Mouse (Mus musculus): Measurements from ENCODE around the gene Gm10337. TPM values are rescaled to one million over a fixed set of nuclear protein-coding genes. Genes with fewer than 3 reads are reported as not detected.

Gm10337 gene
- polyA plus RNA-seq, 1 experiment from 2014 or later, result not detected

DNA sequence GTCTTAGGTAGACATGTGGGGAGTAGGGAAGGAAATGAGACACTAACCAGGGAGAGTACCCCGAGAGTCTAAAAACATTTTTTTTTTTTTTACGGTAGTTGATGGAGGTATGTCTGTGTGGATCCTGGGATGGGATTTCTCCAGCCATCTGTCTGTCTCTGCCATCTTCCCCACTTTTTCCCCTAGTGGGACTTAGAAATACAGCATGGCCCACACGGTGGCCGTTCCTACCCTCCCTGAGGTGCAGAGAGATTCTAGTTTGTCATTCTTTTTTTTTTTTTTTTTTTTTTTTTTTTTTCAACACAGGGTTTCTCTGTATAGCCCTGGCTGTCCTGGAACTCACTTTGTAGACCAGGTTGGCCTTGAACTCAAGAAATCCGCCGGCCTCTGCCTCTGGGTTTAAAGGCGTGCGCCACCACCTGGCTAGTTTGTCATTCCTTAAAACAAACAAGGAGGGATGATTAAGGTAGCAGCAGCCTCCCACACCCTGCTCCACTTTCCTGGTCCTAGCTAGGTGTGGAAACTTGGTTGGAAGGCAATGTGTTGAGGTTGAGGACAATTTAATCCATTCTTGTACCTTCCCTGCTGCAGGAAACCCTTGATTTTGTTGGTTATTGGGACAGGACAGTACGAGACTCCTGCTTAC is 42.0 kb upstream of the Gm10337 start:
- H3K4me1 ChIP-seq (ENCODE audit: control insufficient read depth, insufficient read depth, low read length), result 0 out of 2 replicates have a peak, but pooled peaks cover 8% of the 10 kb centered on the region
- H3K9me3 ChIP-seq (ENCODE audit: control insufficient read depth, low read length), result no peaks in the 10 kb centered on the region
- no peak overlapping the region for H3K4me3 ChIP-seq (ENCODE audit: low read depth, low read length)
- H3K9ac ChIP-seq (replicated peaks; ENCODE audit: low read depth, low read length), result no peak overlapping the region
- H3K36me3 ChIP-seq (ENCODE audit: control insufficient read depth, insufficient read depth, low read length), result peaks cover 3% of the 10 kb centered on the region; the same call in 1 of the 2 replicates
- no peak overlapping the region for H3K27ac ChIP-seq (ENCODE audit: low read depth, low read length)
- ATAC-seq (ENCODE audit: low read depth), result no peak
- H3K4me2 ChIP-seq (ENCODE audit: low read depth, low read length), result no peak overlapping the region
- no peaks in the 10 kb centered on the region for H3K27me3 ChIP-seq (ENCODE audit: control insufficient read depth, insufficient read depth, low read length)
- WGBS, result 84% methylated on average over 9 of the region's 9 CpGs

DNA sequence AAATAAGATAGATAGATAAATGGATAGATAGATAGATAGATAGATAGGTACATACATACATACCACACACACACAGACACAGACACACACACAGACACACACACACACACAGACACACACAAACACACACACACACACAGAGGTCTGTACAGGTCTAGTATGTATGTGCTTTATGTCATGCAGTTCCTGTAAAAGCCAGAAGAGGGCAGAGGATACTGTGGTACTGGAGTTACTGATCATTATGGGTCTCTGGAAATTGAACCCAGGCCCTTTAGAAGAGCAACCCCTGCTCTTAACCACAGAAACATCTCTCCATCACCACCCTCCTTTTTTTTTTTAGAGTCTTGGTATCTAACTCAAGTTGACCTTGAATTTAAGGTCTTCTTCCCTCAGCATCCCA is 39.9 kb upstream of the Gm10337 start:
- H3K4me2 ChIP-seq (ENCODE audit: low read depth, low read length), result no peak overlapping the region
- no peak overlapping the region for H3K9ac ChIP-seq (replicated peaks; ENCODE audit: low read depth, low read length)
- no peak overlapping the region for H3K27ac ChIP-seq (ENCODE audit: low read depth, low read length)
- H3K4me3 ChIP-seq (ENCODE audit: low read depth, low read length), result no peak overlapping the region
- no peak for ATAC-seq (ENCODE audit: low read depth)
- H3K9me3 ChIP-seq (ENCODE audit: control insufficient read depth, low read length), result no peaks in the 10 kb centered on the region
- H3K36me3 ChIP-seq (ENCODE audit: control insufficient read depth, insufficient read depth, low read length), result peaks cover 3% of the 10 kb centered on the region; the same call in 1 of the 2 replicates
- H3K27me3 ChIP-seq (ENCODE audit: control insufficient read depth, insufficient read depth, low read length), result no peaks in the 10 kb centered on the region
- 0 out of 2 replicates have a peak, but pooled peaks cover 8% of the 10 kb centered on the region for H3K4me1 ChIP-seq (ENCODE audit: control insufficient read depth, insufficient read depth, low read length)

DNA sequence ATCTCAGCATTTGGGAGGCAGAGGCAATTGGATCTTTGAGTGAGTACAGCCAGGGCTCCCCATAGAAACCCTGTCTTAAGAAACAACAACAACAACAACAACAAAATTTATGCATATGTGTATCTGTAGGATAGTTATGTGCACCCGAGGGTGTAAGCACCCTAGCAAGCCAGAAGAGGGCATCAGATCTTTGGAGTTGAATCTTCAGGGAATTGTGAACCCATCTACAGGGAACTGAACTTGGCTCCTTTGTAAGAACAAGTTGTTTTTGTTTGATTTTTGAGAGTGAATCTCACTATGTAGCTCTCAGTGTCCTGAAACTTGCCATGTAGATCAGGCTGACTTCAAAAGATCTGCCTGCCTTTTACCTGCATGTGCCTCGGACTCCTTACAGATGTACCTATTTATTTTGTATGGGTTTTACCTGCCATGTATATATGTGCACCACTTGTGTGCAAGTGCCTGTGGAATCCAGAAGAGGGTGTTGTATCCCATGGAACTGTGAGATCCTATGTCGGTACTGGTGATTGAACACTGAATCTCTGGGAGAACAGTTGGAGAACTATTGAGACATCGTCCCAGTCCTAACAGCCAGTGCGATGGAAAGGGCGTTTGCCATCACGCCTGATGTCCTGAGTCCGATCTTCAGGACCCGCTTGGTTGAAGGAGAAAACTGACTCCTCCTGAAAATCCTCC is 34.7 kb upstream of the Gm10337 start:
- 96% methylated on average over 9 of the region's 9 CpGs for WGBS
- no peak overlapping the region for H3K4me3 ChIP-seq (ENCODE audit: low read depth, low read length)
- no peaks in the 10 kb centered on the region for H3K27me3 ChIP-seq (ENCODE audit: control insufficient read depth, insufficient read depth, low read length)
- no peak overlapping the region for H3K27ac ChIP-seq (ENCODE audit: low read depth, low read length)
- H3K9me3 ChIP-seq (ENCODE audit: control insufficient read depth, low read length), result no peaks in the 10 kb centered on the region
- no peak for ATAC-seq (ENCODE audit: low read depth)
- H3K4me1 ChIP-seq (ENCODE audit: control insufficient read depth, insufficient read depth, low read length), result peaks cover 6% of the 10 kb centered on the region
- H3K4me2 ChIP-seq (ENCODE audit: low read depth, low read length), result no peak overlapping the region
- no peaks in the 10 kb centered on the region for H3K36me3 ChIP-seq (ENCODE audit: control insufficient read depth, insufficient read depth, low read length)
- no peak overlapping the region for H3K9ac ChIP-seq (replicated peaks; ENCODE audit: low read depth, low read length)

DNA sequence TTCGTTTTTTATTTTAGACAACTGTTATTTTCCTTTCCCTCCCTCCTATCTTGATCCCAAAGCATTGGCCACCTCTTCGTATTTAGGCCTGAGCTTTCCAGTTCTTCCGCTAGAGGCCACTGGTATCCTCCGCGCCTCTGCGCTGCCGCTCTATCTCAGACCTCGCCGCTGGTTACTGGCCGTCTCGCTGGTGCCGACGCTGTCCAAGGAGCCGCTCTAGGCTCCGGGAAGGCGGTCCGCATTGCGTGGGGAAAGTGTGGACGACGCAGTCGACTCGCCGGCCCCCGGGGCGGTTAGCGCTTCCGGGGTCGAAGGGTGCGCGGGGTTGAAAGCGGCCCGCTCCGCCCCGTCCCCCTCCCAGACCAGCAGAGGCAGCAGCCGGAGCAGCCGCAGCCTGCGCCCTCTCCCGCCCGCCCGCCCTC is 33.3 kb upstream of the Gm10337 start, which contains the start of gene Pcbp2:
Pcbp2 (plus strand) TSS at position 357 of the 422 bp plus-strand sequence.
- peak within 1 kb of the TSS; percentile 65 for H3K4me2 ChIP-seq (ENCODE audit: low read depth, low read length)
- H3K4me3 ChIP-seq (ENCODE audit: low read depth, low read length), result peak within 1 kb of the TSS; percentile 81
- no peaks in the 10 kb centered on the region for H3K27me3 ChIP-seq (ENCODE audit: control insufficient read depth, insufficient read depth, low read length)
- 1% methylated on average over 33 of the region's 40 CpGs for WGBS
- peaks cover 9% of the 10 kb centered on the region; the same call in 1 of the 2 replicates for H3K36me3 ChIP-seq (ENCODE audit: control insufficient read depth, insufficient read depth, low read length)
- peak within 1 kb of the TSS; percentile 93 for H3K27ac ChIP-seq (ENCODE audit: low read depth, low read length)
- peak; percentile 99 for ATAC-seq (ENCODE audit: low read depth)
- H3K9me3 ChIP-seq (ENCODE audit: control insufficient read depth, low read length), result no peaks in the 10 kb centered on the region
- H3K4me1 ChIP-seq (ENCODE audit: control insufficient read depth, insufficient read depth, low read length), result peaks cover 6% of the 10 kb centered on the region
- H3K9ac ChIP-seq (replicated peaks; ENCODE audit: low read depth, low read length), result peak within 1 kb of the TSS; percentile 90

DNA sequence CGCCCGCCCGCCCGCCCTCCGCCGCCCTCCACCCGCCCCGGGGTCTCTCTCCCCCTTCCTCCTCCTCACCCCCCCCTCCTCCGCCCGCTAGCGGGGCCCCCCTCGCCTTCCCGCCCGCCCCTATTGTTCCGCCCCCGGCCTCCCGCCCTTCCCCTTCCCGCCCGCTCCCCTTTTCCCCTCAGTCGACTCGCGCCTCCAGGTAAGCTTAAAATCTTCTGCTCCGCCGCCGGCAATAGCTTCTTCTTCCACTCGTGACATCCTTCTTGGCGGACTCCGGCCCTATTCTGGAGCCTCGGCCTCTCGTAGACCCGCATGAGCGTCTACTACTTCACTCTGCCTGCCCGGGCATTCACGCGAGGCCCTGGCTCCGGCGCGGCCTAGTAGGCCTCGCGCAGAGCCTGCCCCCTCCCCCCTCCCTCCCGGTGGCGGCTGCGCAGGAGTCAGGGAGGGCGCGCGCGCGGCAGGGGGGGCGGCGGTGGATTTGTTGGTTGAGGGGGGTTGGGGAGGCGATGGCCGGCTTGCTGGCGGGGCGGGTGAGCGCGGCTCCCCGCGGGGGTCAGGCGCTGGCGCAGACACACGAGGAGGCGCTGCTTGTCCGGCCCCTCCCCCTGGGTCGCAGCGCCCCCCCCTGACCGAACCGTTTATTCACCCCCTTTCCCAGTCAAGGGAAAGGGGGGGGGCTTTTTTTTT is 32.8 kb upstream of the Gm10337 start:
- Histone ChIP-seq H3K36me3 (ENCODE audit: control insufficient read depth, insufficient read depth, low read length) (peaks cover 14% of the 10 kb centered on the region; the same call in 1 of the 2 replicates), H3K4me3 (ENCODE audit: low read depth, low read length) (peak overlapping the region; percentile 81), H3K4me1 (ENCODE audit: control insufficient read depth, insufficient read depth, low read length) (peaks cover 6% of the 10 kb centered on the region), H3K9me3 (ENCODE audit: control insufficient read depth, low read length) (no peaks in the 10 kb centered on the region), H3K27me3 (ENCODE audit: control insufficient read depth, insufficient read depth, low read length) (no peaks in the 10 kb centered on the region), H3K27ac (ENCODE audit: low read depth, low read length) (peak overlapping the region; percentile 93), H3K9ac (replicated peaks; ENCODE audit: low read depth, low read length) (peak overlapping the region; percentile 90), H3K4me2 (ENCODE audit: low read depth, low read length) (peak overlapping the region; percentile 65)
- peak; percentile 67 for ATAC-seq (ENCODE audit: low read depth)
- 0% methylated on average over 37 of the region's 67 CpGs for WGBS

DNA sequence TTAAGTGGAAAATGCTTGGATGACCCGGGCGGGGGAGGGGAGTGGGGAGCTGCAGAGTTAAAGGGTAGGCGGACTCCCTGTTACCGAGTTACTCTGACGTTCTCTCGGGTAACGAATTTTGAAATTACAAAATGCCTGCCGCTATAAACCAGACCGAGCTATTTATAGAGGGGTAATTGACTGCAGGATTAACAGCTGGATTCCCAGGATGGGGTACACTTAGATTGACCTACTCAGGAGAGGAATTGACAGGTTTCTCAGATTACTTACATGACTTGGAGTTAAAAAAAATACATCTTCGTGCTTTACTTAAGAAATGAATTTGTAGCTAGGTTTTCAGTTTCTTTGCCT is 32.3 kb upstream of the Gm10337 start:
- ATAC-seq (ENCODE audit: low read depth), result no peak
- H3K4me2 ChIP-seq (ENCODE audit: low read depth, low read length), result peak overlapping the region; percentile 65
- peak overlapping the region; percentile 93 for H3K27ac ChIP-seq (ENCODE audit: low read depth, low read length)
- H3K4me3 ChIP-seq (ENCODE audit: low read depth, low read length), result peak overlapping the region; percentile 81
- WGBS, result 1% methylated on average over 10 of the region's 10 CpGs
- H3K36me3 ChIP-seq (ENCODE audit: control insufficient read depth, insufficient read depth, low read length), result peaks cover 19% of the 10 kb centered on the region; the same call in 1 of the 2 replicates
- H3K9me3 ChIP-seq (ENCODE audit: control insufficient read depth, low read length), result no peaks in the 10 kb centered on the region
- H3K4me1 ChIP-seq (ENCODE audit: control insufficient read depth, insufficient read depth, low read length), result peaks cover 6% of the 10 kb centered on the region
- no peaks in the 10 kb centered on the region for H3K27me3 ChIP-seq (ENCODE audit: control insufficient read depth, insufficient read depth, low read length)
- H3K9ac ChIP-seq (replicated peaks; ENCODE audit: low read depth, low read length), result peak overlapping the region; percentile 90

DNA sequence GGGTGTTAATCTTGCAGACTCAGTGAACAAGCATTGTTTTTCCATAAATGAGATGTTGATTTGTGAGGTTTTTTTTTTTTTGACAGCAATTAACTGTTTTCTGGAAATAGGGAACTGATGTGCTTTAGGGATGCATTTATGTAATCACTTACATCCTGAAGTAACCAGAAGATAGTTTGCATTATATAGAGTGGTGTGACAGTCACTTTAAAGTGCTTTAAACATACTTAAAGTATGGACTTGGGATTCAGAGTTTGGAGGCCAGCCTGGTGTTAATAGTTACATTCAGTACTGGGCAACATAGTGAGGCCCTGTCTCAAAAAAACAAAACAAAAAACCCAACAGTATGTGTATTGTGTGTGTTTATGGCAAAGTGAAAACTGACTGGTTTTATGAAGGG is 31.8 kb upstream of the Gm10337 start:
- no peak for ATAC-seq (ENCODE audit: low read depth)
- Histone ChIP-seq H3K4me1 (ENCODE audit: control insufficient read depth, insufficient read depth, low read length) (peaks cover 6% of the 10 kb centered on the region), H3K9ac (replicated peaks; ENCODE audit: low read depth, low read length) (no peak overlapping the region; the same call in 1 of the 2 replicates), H3K4me3 (ENCODE audit: low read depth, low read length) (peak overlapping the region; percentile 81), H3K36me3 (ENCODE audit: control insufficient read depth, insufficient read depth, low read length) (peaks cover 23% of the 10 kb centered on the region), H3K27ac (ENCODE audit: low read depth, low read length) (no peak overlapping the region), H3K4me2 (ENCODE audit: low read depth, low read length) (peak overlapping the region; percentile 65), H3K27me3 (ENCODE audit: control insufficient read depth, insufficient read depth, low read length) (no peaks in the 10 kb centered on the region), H3K9me3 (ENCODE audit: control insufficient read depth, low read length) (no peaks in the 10 kb centered on the region)

DNA sequence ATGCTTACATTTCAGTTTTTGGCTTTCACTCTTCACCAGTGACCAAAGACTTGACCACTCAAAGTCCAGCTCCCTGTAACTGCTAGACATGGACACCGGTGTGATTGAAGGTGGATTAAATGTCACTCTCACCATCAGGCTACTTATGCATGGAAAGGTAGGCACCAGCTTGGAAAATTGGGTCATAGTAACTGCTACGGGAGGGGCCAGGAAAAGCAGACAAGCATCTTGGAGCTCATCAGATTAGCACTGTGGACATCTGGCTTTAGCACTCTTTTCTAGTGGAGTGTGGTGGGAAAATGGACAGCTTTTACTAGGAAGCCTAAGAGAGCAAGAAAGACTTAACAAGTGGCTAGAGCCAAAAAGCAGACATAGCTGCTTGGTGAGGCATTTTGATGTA is 30.3 kb upstream of the Gm10337 start:
- H3K9ac ChIP-seq (replicated peaks; ENCODE audit: low read depth, low read length), result no peak overlapping the region
- H3K4me1 ChIP-seq (ENCODE audit: control insufficient read depth, insufficient read depth, low read length), result peaks cover 6% of the 10 kb centered on the region
- ATAC-seq (ENCODE audit: low read depth), result no peak
- no peak overlapping the region for H3K4me3 ChIP-seq (ENCODE audit: low read depth, low read length)
- H3K27me3 ChIP-seq (ENCODE audit: control insufficient read depth, insufficient read depth, low read length), result no peaks in the 10 kb centered on the region
- H3K9me3 ChIP-seq (ENCODE audit: control insufficient read depth, low read length), result no peaks in the 10 kb centered on the region
- 69% methylated on average over 2 of the region's 2 CpGs for WGBS
- H3K27ac ChIP-seq (ENCODE audit: low read depth, low read length), result no peak overlapping the region
- no peak overlapping the region for H3K4me2 ChIP-seq (ENCODE audit: low read depth, low read length)
- peaks cover 34% of the 10 kb centered on the region for H3K36me3 ChIP-seq (ENCODE audit: control insufficient read depth, insufficient read depth, low read length)

DNA sequence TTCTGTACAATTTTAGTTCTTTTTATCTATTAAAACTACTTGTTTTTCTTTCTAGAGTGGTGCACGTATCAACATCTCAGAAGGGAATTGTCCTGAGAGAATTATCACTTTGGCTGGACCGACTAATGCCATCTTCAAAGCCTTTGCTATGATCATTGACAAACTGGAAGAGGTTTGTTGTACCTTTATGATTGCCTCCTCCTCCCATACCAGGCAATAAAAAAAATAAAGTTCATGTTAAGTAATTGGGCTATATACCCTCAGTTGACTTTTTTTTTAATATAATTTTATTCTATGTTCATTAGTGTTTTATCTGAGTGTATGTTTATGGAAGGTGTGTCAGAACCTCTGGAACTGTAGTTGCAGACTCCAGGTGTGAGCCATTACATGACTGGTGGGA is 29.0 kb upstream of the Gm10337 start:
- H3K9ac ChIP-seq (replicated peaks; ENCODE audit: low read depth, low read length), result no peak overlapping the region
- H3K4me2 ChIP-seq (ENCODE audit: low read depth, low read length), result no peak overlapping the region
- H3K36me3 ChIP-seq (ENCODE audit: control insufficient read depth, insufficient read depth, low read length), result peaks cover 45% of the 10 kb centered on the region
- H3K27me3 ChIP-seq (ENCODE audit: control insufficient read depth, insufficient read depth, low read length), result no peaks in the 10 kb centered on the region
- peaks cover 6% of the 10 kb centered on the region for H3K4me1 ChIP-seq (ENCODE audit: control insufficient read depth, insufficient read depth, low read length)
- 94% methylated on average over 2 of the region's 2 CpGs for WGBS
- no peak for ATAC-seq (ENCODE audit: low read depth)
- no peak overlapping the region for H3K27ac ChIP-seq (ENCODE audit: low read depth, low read length)
- H3K4me3 ChIP-seq (ENCODE audit: low read depth, low read length), result no peak overlapping the region
- no peaks in the 10 kb centered on the region for H3K9me3 ChIP-seq (ENCODE audit: control insufficient read depth, low read length)
